Mouse (Mus musculus) lung, adult 18-20 months (tissue): ENCODE results near the gene Zbtb8b.
"Not testable (repeated sequence)": the region's sequence is repeated elsewhere in the genome, so short reads cannot be mapped to it uniquely, and the experiment has no call there.

ENCODE experiments used
- DNase-seq, 2 experiments: peaks; one replicate each; pipeline ENCODE4 v3.0.0; 2022; ENCODE audit warnings: mixed read lengths in 2 of 2

Gene Zbtb8b

DNA sequence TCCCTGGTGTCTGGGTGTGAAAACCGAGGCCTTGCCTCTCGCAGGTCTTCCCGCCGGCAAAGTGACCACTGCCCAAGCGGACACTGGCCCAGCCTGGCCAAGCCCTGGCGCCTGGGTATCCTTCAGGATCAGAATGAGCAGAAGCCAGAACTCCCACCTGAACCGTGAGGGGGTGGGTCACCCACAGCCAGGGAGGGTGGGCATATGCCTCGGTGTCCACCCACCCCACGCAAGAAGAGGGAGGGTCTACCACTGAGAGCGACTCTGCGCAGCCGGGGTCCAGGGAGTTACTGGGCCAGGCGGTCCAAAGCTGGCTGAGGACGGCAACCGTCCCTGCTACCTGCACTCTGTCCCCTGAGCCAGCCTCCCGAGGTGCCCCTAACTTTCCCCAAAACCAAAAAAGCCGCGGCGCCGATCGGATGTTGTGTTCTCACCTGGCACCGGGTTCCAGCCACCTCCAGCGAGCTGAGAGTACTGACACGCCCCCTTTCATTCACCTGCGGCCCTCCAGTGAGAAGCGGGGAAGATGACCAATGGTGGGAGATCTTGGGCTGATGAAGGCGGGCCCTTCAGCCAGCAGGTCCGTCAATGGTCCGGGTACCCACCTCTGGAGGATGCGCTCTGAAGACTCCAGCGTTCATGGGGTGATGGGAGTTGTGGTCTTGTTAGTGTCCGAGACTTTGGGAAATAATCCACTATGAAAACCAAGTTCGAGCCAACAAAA lies at the start of gene Zbtb8b:
Gene Zbtb8b (minus strand): TSS at position 514 of the 724 bp plus-strand sequence.
- peak; percentile 73 to 81 for DNase-seq

DNA sequence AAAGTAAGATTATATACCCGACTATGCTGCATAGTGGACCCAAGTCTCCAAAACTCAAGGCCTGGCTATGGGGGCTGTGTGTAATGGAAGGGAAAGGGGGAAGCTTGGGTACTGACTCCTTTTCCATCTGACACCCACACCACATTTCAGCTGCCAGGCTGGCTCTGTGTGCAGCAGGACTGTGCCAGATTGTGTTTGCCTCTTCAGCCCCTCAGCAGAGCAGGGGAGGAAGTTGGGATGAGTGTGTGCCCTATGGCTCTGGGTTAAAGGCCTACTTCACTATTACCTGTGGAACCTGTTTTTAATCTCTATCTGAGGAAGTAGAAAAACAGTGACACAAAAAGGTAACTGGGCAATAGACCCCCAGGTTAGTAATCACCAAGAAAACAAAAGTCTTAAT lies 40.4 kb upstream of the Zbtb8b start:
- DNase-seq: no peak

DNA sequence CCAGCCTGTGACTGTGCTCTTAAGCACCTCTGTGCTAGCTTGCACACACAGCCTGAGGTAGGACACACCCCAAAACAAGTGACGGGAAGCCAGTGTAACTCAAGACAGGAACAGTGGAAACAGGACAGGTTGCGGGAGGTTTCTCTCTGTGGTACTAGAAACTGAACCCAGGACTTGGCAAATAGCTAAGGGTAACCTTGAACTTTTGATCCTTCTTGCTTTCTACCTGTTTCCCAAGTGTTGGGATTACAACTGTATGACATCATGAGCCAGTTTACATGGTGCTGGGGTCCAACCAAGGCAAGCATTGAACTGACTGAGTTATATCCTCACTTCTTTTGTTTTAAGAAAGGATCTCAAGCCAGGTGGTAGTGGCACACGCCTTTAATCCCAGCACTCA lies 39.2 kb upstream of the Zbtb8b start:
- no peak for DNase-seq

DNA sequence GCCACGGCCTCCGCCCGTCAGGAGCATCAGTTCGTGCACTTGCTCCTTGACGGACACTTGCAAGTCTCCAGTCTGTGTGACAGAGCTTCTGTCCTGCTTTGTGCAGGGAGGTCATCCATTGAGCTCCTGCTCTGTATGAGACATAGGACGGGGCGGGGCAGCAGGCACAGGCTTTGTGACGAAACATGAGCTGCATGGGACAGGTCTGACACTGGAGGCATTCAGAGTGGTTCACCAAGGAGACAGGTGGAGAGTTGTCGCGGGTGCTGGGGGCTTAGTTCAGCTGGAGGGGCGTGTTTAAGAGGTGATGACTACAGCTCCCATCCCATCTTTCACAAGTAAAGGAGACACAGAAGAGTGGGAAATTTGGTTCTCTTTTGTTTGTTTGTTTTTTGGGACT lies 35.4 kb upstream of the Zbtb8b start:
- DNase-seq: no peak

DNA sequence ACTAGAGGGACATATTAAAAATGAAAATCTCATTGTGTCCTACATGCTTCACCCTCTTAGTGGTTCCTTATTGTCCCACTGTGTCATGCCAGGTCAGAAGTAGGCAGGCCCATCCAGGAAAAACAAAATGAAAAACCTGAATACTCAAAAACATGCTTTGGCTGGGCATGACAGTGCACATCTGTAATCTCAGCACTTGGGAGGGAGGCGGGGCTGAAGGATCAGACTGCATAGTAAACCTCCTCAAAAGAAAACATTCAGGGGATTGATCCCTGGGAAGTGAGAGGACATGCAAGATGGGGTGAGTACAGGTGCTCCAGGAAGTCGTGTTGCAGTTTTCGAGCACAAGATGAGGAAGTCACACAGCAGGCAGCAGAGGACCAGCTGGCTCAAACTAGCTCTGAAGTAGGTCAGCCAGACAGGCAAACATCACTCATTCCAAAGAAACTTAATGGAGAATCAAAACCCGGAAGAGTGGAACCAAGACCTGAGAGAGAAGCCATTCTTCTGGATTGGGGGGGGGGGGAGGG lies 23.7 kb upstream of the Zbtb8b start:
- no peak for DNase-seq

DNA sequence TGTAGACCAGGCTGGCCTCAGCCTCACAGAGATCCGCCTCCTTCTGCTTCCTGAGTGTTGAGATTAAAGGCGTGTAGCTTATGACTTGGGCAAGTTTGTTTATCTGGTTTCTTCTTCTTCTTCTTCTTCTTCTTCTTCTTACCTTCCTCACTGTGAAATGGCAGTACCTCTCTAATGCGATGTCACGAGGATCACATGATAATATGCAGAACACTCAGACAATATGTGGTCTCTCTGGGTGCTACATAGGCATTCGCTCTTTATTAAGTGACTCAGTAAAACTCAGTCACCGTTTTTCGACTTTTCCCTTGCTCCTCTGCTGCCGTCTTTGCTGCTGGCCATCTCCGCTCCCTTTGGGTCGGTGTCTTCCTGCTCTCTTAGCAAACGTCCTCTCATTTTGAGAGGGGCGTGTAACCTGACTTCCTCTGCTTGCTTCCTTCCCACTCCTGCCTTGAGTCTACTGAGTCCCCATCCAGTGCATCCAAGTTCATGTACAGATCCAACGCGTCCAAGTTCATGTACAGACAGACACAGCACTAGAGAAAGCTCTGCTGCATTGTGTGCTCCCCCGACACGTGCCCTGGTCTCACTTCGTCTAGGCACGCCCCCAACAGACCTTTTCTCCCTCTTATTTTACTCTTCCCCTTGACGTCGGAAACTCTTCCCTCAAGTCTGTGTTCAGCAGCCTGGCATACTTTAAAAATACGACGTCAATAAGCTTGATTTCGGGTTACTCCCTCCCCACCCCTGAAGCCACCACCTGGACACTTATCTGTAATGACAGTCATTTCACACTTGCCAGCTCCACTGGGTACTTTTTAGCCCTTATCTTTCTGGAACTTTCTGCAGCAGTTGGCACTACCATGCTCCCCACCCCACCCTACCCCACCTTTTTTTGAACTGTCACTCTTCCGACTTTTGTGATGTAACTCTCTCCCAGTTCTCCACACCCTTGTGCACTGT lies 22.7 kb upstream of the Zbtb8b start:
- DNase-seq: no peak

DNA sequence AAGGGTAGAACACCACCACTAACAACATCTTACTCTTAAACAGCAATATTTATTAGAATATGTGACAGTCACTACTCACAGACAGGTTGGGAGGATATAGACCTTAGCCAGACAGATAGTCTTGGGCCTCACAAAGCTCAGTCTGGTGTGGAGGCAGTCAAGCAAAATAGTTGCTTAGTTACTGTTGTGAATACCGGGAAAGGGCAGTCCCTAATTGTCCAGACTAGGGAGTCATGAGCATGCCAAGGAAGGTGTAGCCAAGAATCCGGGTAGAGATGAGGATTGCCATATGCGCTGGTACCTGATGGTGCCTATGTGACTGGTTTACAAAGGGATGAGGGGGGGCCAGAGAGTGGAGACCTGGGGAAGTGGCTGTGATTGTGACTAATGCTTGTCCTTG lies 21.5 kb upstream of the Zbtb8b start:
- no peak for DNase-seq

DNA sequence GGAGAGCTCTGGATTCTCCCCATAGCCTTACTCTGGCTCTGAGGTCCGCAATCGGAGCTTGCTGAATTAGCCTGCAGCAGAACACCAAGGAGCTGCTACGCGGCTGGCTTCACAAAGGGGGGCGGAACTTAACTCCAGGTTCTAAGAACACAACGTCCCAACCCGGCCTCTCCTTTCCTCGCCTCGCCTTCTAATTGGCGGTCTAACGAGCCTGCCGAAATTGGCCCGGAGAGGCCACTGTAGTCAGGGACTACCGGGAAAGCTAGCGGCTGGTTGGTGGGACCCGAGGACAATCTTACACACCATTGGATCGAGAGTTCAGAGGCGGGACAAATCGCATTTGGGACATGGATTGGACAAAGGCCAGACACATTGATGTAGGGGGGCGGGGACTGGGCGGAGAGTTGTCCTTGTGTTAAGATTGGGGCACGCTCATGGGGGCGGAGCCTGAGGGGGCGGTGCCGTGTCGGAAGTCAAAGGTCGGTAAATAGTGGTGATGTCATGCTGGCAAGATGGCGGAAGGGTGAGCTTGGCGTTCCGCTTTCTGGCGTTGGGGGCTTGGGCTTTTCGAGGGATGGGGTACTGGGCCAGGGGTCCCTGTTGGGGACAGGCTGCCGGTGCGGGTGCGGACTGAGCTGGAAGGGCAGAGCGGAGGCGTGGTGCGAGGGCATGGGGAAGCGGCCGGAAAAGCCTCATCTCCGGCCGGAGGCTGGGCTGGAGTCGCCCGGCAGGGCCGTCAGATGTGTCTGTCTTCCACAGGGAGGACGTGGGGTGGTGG lies 20.7 kb upstream of the Zbtb8b start, which contains the start of gene Bsdc1:
Gene Bsdc1 (plus strand): TSS at position 399 of the 778 bp plus-strand sequence.
- peak; percentile 100 for DNase-seq

DNA sequence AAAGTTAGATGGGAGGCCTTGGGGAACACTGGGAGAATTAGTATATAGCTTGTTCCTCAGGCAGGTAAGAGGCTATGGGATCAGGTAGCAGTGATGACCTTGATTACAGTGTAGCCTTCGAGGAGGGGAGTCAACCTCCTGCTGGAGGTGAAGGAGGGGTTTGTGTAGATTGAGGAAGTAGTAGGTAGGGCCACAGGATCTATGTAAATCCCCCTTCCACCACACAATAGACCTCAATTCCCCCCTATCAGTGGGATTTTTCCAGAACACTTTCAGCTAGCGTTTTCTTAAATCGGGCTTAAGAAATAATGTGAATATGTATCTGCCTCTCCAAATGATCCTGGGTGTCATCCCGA lies 20.2 kb upstream of the Zbtb8b start:
- no peak for DNase-seq

DNA sequence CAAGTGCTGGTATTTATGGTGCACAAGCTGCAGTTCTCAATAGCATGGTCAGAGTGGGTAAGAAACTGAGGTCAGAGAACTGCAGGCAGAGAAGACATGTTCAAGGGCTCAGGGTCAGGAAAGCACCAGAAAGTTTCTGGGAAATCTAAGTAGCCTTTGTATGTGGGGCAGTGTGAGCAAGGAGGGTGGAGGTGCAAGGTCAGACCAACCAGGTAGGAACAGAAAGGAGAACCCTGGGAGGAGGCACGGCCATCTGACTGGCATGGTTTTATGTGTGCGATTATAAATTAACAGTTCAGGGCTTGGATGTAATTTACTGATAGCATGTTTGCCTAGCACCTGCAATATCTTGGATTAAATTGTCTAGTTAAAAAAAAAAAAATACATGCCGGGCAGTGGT lies 19.1 kb upstream of the Zbtb8b start:
- DNase-seq: no peak

DNA sequence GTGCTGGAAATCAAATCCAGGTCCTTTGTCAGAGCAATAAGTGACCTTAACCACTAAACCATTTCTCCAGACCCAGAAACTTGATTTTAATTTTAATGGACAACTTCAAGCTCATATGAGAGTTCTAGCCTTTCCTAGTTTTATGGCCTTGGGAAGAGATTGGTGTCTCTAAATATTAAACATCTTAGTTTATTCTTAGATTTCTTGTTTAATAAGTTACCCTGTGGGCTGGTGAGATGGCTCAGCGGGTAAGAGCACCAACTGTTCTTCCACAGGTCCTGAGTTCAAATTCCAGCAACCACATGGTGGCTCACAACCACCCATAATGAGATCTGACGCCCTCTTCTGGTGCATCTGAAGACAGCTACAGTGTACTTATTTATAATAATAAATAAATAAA lies 16.7 kb upstream of the Zbtb8b start:
- not testable (repeated sequence) for DNase-seq

DNA sequence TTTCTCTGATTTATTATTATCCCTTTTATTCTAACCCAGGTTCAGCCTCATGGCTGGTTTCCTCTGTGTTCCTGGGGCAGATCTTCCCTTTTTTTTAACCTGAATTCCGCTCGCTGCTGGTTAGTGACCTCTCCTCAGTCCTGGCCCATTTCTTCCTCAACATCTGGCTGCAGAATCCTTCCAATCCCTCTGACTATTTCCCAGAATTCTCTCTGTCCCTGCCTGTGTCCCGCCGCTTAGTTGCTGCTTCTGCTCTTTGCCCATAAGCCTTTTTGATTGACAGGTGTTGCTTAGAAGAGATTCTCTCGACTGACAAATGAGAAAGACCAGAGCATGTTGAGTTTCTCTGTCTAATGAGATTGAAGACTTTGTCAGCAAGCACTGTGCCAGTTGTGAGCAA lies 15.5 kb upstream of the Zbtb8b start:
- DNase-seq: no peak

DNA sequence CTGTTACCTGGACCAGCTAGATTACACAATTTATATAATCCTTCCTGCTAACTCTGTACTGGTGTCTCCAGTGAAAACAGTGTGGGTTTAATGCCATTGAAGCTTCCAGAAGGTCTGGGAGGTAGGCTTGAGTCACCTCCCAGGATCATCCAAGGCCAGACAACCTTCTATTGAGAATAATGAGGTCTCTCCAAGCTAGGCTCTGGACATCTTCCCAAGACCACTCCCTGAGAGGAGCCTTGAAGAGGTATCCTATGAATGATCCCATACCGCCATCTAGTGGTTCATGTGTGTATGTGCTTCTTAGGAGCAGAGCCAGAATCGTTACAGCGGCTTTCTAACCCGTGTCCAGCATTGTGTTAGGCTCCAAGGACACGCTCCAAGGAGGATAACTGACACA lies 14.6 kb upstream of the Zbtb8b start:
- peak; percentile 55 to 75 for DNase-seq

DNA sequence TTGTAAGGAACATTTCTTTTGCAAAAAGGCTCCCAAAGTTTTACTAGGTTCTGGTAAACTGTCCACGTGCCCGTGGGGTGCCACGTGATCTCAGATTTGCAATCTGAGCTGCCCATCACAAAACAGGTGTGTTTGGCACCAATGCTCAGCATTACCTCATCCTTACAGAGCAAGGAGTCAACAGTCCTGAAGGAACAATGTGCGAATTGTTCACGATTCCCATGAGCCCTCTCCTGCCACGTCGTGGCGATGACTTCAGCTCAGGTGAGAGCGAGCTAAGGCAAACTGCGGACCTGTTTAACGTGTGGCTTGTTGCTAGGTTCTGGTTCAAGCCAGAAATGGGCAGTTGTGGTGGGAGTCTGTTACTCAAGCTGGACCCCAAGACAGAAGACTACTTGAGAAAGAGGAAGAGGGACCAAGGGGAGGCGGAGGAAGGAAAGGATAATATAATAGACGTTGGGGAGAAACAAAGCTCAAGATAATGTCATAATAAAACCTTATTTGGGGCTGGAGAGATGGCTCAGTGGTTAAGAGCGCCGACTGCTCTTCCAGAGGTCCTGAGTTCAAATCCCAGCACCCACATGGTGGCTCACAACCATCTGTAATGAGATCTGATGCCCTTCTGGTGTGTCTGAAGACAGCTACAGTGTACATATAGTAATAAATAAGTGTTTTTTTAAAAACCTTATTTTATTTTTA lies 11.0 kb upstream of the Zbtb8b start:
- DNase-seq: no peak

DNA sequence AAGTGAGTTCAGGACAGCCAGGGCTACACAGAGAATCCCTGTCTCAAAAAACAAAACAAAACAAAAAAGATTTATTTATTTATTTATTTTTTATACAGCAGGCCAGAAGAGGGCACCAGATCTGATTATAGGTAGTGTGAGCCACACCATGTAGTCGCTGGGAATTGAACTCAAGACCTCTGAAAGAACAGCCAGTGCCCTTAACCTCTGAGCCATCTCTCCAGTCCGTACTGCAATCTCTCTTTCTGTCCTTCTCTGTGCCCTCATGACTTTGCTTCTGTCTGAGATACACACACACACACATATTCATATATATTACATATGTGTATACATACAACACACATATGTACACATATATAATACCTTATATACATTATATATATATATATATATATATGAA lies 10.2 kb upstream of the Zbtb8b start:
- DNase-seq: no peak

DNA sequence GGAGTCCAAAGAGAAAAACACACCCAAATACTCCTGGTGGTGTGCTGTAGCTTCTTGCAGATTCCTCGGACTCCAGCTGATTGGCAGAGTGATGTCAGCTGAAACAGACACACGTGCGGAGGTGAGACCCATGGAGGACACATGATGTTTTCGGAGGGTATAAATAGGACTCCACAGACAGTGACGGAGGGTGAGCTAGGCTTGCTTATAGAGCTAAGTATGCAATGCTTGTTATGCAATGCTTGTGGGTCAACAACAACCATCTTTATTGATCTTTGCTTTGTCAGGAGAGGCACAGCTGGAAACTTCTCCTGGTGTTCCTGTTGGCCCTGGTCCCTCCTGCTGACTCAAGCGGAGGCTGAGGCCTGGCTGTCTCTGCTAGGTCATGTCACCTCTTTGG lies 8.1 kb upstream of the Zbtb8b start:
- DNase-seq: no peak

DNA sequence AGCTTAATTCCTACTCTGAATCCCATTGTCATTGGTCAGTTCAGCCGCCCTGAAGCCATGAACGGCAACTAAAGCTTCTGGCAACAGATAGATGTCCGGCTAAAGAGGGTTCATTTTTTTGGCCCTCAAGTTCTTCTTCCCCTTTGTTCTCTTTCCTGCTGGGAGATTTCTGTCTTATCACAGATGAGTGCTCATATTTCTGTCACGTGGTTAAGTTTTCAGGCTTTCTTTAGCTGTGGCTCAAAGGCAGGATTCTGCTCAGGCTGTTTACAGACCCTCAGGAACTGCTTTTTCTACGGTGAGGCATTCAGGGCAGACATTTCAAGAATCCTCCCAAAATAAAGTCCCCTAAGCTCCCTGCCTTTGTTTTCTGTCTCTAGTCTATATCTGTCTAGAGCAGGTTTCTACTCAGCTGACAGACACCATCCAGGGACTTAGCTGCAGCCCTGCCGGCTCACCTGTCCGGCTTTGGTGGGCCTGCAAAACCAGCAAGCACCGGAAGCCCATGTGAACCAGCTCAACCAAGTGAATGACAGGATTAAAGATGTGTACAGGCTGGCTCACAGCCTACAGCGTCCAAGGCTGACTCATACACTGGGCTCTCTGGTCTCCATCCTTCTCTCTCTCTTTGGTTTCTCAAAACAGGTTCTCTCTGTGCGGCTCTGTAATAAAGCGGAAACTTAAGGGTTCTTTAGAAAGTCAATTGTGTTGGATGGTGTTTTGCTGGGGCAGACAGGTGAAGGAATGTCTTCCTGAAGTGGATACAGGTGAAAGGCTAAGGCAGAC lies 7.3 kb upstream of the Zbtb8b start:
- no peak for DNase-seq

DNA sequence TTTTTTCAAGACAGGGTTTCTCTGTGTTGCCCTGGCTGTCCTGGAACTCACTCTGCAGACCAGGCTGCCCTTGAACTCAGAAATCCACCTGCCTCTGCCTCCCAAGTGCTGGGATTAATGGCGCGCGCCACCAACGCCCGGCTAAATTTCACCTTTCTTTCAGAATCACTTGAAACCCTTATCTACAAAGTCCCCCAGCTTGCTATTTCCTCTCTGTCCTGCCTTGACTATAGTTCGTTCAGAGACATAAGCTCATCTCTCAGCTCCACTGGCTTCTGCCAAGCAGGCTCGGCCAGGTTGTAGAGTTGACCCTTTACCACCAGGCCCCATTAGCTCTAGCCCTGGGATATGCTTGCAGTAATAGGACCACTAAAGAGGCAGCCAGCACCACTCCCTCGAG lies 6.7 kb upstream of the Zbtb8b start:
- no peak for DNase-seq

DNA sequence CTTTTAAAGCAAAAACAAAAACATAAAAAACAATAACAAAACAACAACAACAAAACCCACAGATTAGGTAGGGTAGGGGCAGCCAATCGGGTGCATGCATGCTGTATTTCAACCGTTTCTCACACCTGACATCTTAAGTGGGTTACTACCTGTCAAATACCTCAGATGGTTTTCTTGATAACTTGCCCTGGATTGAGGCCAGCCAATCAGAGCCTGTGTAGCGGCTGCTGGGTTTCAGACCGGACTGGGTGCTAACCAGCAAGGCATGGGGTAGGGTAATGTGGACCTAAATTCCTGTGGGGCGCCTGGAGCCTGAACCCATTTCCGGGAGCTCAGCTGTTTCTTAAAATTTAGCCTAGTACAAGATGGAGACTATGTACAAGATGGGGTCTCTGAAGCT lies 492 bp upstream of the Zbtb8b start:
- no peak for DNase-seq

DNA sequence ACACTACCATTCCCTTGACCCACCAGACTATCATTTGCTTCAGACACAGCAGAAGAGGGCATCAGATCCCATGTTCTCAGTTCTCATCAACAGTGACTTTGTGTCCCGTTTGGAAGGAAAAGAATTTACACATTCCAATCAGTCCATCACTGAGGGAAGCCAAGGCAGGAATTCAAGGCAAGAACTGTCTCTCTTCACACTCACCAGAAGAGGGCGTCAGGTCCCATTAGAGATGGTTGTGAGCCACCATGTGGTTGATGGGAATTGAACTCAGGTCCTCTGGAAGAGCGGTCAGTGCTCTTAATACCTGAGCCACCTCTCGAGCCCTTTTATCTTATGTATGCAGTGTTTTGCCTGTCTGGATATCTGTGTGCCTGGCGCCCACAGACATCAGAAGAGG lies 22.3 kb downstream of the Zbtb8b start:
- DNase-seq: no peak

DNA sequence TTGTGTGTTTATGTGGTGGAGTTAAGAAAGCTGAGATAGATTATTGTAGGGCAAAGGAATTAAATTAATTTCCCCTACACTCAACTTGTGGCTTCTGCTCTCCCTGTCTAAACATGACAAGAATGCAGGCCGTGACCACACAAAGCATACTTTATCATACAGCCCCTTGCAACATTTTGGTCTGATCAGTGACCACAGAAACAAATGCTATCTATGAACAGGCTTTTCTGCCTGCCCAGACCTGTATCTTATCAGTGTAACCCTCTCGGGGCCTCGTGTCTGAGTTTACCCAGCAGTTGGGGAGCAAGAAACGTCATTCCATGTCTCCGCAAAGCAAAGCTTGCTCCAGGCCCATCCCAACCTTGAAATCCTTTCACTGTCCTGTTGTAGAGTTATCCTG lies 24.2 kb downstream of the Zbtb8b start:
- DNase-seq: no peak

DNA sequence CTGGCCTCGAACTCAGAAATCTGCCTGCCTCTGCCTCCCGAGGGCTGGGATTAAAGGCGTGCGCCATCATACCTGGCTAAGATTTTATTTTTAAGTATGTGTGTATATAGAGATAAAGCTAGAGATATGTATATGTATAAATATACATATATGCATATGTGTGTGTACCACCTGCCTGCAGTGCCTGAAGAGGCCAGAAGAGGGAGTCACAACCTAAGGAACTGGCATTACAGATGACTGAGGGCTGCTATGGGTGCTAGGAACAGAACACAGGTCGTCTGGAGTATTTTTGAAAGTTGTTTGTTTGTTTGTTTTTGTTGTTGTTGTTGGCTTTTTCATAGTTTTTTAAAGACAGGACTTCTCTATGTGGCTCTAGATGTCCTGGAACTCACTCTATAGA lies 24.8 kb downstream of the Zbtb8b start:
- no peak for DNase-seq
